Mouse (Mus musculus) E14TG2a.4 (cell line): ENCODE measurements around the gene Cic.

ENCODE experiments used
- CTCF ChIP-seq: conservative IDR thresholded peaks from 2 replicates; pipeline ENCODE4 v1.5.1; 2014; ENCODE audit warnings: low read length
- POU5F1 ChIP-seq: IDR thresholded peaks from 2 replicates; pipeline ENCODE4 v1.6.1; 2014; ENCODE audit warnings: low read length, borderline replicate concordance

GRCm38 (mm10) chr7:25238829-25239623, 28.5 kb upstream of the Cic start:
- TF ChIP-seq CTCF (no peak), POU5F1 (no peak)
